Mouse (Mus musculus) C2C12 (cell line): ENCODE results near the gene Syncrip. TPM values are rescaled to one million over a fixed set of nuclear protein-coding genes. Genes with fewer than 3 reads are reported as not detected.

Experiments used
- H3K27me3 ChIP-seq: one replicate; pipeline ENCODE4 v1.6.1; 2011; ENCODE audit not compliant: control insufficient read depth, insufficient read depth, insufficient read length
- H3K36me3 ChIP-seq: one replicate; pipeline ENCODE4 v1.6.1; 2011; ENCODE audit not compliant: control insufficient read depth, insufficient read depth
- H3K4me3 ChIP-seq: one replicate; pipeline ENCODE4 v1.5.1; 2011; ENCODE audit warnings: mild to moderate bottlenecking, control low read depth; ENCODE audit not compliant: poor library complexity, insufficient read depth, severe bottlenecking
- H3K79me2 ChIP-seq: one replicate; pipeline ENCODE4 v1.6.1; 2011; ENCODE audit not compliant: control insufficient read depth, insufficient read depth
- H3K79me3 ChIP-seq: one replicate; pipeline ENCODE4 v1.6.1; 2011; ENCODE audit warnings: low read depth, control low read depth
- H3ac ChIP-seq: one replicate; pipeline ENCODE3; 2011; ENCODE audit warnings: low read depth; ENCODE audit not compliant: control insufficient read depth, insufficient read length
- CEBPB ChIP-seq: IDR thresholded peaks from one replicate; pipeline ENCODE4 v1.6.1; 2011; ENCODE audit warnings: low read depth, mild to moderate bottlenecking, control low read depth, moderate library complexity
- CTCF ChIP-seq: IDR thresholded peaks from one replicate; pipeline ENCODE4 v1.5.1; 2011; ENCODE audit not compliant: control insufficient read depth, insufficient read depth, insufficient read length
- FOSL1 ChIP-seq: IDR thresholded peaks from one replicate; pipeline ENCODE4 v1.8.0; 2011; ENCODE audit warnings: mild to moderate bottlenecking, low read length; ENCODE audit not compliant: poor library complexity, insufficient read depth, severe bottlenecking
- MAX ChIP-seq: IDR thresholded peaks from one replicate; pipeline ENCODE4 v1.6.1; 2011; ENCODE audit warnings: mild to moderate bottlenecking, control low read depth
- MYOD1 ChIP-seq: IDR thresholded peaks from one replicate; pipeline ENCODE4 v1.6.1; 2011; ENCODE audit warnings: low read depth; ENCODE audit not compliant: control insufficient read depth, insufficient read length
- MYOG ChIP-seq: IDR thresholded peaks from one replicate; pipeline ENCODE4 v1.6.1; 2011; ENCODE audit not compliant: control insufficient read depth, insufficient read length; ENCODE audit errors: extremely low read depth
- USF1 ChIP-seq: IDR thresholded peaks from one replicate; pipeline ENCODE4 v1.6.1; 2011; ENCODE audit warnings: low read depth, mild to moderate bottlenecking, control low read depth, moderate library complexity
- polyA plus RNA-seq: library from polyadenylated mRNA; unstranded; fragments of >200 nt; fragmentation: generic; extraction: Trizol; gene quantifications from one replicate; pipeline ENCODE4 v1.2.1, GENCODE M21; 2012; ENCODE audit warnings: missing spikeins

Syncrip gene
- polyA plus RNA-seq, 1 experiment: 66.9 TPM

GRCm38 (mm10) chr9:88438555-88439237 lies 43.7 kb downstream of the Syncrip start, which contains the start of gene Snx14:
TSS of gene Snx14 (minus strand) at chr9:88438958.
- Histone ChIP-seq H3K4me3 (peak within 1 kb of the TSS; percentile 63), H3K79me3 (peaks cover 8% of the 10 kb centered on the region), H3K36me3 (no peaks in the 10 kb centered on the region)

GRCm38 (mm10) chr9:88438237-88438554 lies 44.2 kb downstream of the Syncrip start:
- TF ChIP-seq CEBPB: no peak
- Histone ChIP-seq H3K4me3 (peak overlapping the region; percentile 63), H3ac (peak overlapping the region; percentile 84), H3K79me2 (peaks cover 25% of the 10 kb centered on the region), H3K36me3 (no peaks in the 10 kb centered on the region), H3K79me3 (peaks cover 8% of the 10 kb centered on the region), H3K27me3 (no peaks in the 10 kb centered on the region)

More at GRCm38 (mm10) chr9:88438555-88439237, 43.7 kb downstream of the Syncrip start, which contains the start of gene Snx14:
- TF ChIP-seq FOSL1 (no peak), MAX (peak; percentile 44)
- Histone ChIP-seq H3ac (peak within 1 kb of the TSS; percentile 84), H3K79me2 (peaks cover 25% of the 10 kb centered on the region), H3K27me3 (no peaks in the 10 kb centered on the region)

- Histone ChIP-seq H3K79me2 (peaks cover 25% of the 10 kb centered on the region), H3K36me3 (no peaks in the 10 kb centered on the region), H3K79me3 (peaks cover 8% of the 10 kb centered on the region), H3K4me3 (peak overlapping the region; percentile 63), H3ac (no peak overlapping the region), H3K27me3 (no peaks in the 10 kb centered on the region)
- no peak for TF ChIP-seq FOSL1
- TF ChIP-seq MAX: no peak
- TF ChIP-seq MYOG: no peak
- TF ChIP-seq MYOD1: no peak
- TF ChIP-seq CTCF: no peak
- TF ChIP-seq USF1: no peak
- no peak for TF ChIP-seq CEBPB
Measured at GRCm38 (mm10) chr9:88437342-88438236, 44.8 kb downstream of the Syncrip start.

- Histone ChIP-seq H3K79me2 (no peaks in the 10 kb centered on the region), H3K36me3 (peaks cover 12% of the 10 kb centered on the region), H3ac (no peak overlapping the region), H3K79me3 (no peaks in the 10 kb centered on the region), H3K4me3 (no peak overlapping the region), H3K27me3 (no peaks in the 10 kb centered on the region)
- TF ChIP-seq MYOG: no peak
- no peak for TF ChIP-seq FOSL1
- no peak for TF ChIP-seq MYOD1
- no peak for TF ChIP-seq CTCF
- no peak for TF ChIP-seq MAX
- TF ChIP-seq CEBPB: no peak
- TF ChIP-seq USF1: no peak
Measured at GRCm38 (mm10) chr9:88424356-88424755, 58.0 kb downstream of the Syncrip start.

DNA sequence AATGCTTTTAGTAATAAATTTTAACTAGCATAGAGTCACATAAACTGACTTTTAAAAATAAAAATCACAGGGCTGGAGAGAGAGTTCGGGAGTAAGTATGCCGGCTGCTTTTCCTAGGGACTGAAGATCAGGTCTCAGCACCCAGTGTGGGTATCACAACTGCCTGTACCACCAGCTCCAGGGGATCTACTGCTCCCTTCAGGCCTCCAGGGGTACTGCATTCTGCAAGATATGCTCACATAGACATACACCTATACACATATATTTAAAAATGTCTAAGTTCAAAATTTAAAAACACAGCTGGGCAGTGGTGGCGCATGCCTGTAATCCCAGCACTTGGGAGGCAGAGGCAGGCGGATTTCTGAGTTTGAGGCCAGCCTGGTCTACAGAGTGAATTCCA lies 59.9 kb downstream of the Syncrip start:
- Histone ChIP-seq H3ac (no peak overlapping the region), H3K27me3 (no peaks in the 10 kb centered on the region), H3K79me2 (no peaks in the 10 kb centered on the region), H3K4me3 (no peak overlapping the region), H3K79me3 (no peaks in the 10 kb centered on the region), H3K36me3 (peaks cover 21% of the 10 kb centered on the region)
- TF ChIP-seq MYOD1: no peak
- no peak for TF ChIP-seq USF1
- no peak for TF ChIP-seq CEBPB

GRCm38 (mm10) chr9:88416752-88417151 lies 65.6 kb downstream of the Syncrip start:
- H3ac ChIP-seq: no peak overlapping the region
- no peaks in the 10 kb centered on the region for H3K27me3 ChIP-seq
- no peaks in the 10 kb centered on the region for H3K79me2 ChIP-seq
- no peak overlapping the region for H3K4me3 ChIP-seq
- peaks cover 26% of the 10 kb centered on the region for H3K36me3 ChIP-seq
- H3K79me3 ChIP-seq: no peaks in the 10 kb centered on the region
- TF ChIP-seq MYOG: no peak
- no peak for TF ChIP-seq FOSL1
- TF ChIP-seq CEBPB: no peak
- TF ChIP-seq CTCF: no peak
- no peak for TF ChIP-seq MYOD1
- TF ChIP-seq USF1: no peak
- no peak for TF ChIP-seq MAX
